Mouse (Mus musculus) naive thymus-derived CD4-positive, alpha-beta T cell, adult 2 months (primary cell): ENCODE measurements at regions not wholly inside any gene's neighbourhood (a gene's known extent, or its start where the extent isn't known, plus 50 kb on each side); places are given as distances from the start of the nearest gene placed in this dataset.

Source experiments
- DNase-seq: peaks from one replicate; pipeline ENCODE4 v3.0.0-alpha.2; 2011; ENCODE audit warnings: low read depth

DNA sequence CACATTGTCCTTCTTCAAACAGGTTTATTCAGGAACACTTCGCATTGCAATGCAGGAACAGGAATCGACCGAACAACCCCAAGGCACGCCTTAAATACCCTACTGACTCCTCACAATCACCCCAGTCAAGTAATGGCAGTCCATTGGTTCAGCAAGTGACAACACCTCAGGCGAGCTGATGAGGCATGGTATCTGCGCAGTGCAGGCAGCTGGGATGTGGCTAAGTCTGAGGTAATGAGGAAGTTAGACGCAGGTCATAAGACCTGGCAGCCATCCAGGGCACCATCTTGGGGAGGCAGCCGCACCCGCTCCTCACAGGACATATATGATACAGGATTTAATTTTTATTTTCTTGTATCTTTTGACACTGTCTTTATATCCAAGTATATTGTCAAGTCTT, 1251.6 kb downstream of the Basp1 start:
- DNase-seq = no peak

DNA sequence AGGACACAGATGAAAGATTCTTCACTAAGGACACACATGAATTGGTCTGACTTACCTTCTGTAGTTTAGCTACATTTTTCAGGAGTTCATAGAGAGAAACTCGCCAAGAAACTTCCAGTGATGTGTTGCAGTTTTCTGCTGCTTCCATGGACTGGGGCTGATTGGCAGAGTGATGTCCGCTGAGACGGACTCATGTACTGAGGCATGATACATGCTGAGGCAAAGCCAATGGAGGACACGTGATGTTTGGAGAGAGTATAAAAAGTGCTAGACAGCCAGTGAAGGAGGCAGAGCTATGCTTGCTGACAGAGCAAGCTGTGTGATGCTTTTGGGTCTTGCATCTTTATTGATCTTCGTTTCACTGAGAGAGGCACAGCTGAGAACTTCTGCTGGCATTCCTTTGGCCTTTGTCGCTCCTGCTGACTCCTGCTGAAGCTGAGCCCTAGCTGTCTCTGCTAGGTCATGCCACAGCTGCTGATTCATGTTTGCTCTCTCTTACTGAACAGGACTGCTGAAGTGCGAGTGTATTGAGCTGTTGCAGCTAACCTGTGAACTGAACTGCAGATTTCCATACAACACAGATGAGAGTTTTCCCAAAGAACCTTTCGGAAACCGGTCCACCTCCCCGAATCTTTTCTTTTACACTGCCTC, 1255.7 kb downstream of the Basp1 start:
- DNase-seq = no peak

DNA sequence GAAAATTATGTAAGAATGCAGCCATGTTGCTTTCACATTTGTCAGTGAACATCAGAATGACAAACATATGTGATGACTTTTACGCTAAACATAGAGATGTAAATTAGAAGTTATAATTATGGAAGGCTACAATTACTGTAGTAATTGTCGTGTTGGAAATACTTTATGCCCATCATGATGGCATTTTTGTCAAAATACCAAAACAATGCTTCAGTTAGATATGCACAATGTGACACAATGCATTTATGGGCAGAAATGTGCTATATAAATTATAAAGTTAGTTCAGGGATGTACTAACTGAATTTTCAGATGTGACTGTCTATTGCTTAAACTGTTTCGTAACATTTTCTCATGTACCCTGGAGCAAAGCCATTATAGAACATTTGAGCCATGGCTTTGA, 1259.3 kb downstream of the Basp1 start:
- DNase-seq = no peak

DNA sequence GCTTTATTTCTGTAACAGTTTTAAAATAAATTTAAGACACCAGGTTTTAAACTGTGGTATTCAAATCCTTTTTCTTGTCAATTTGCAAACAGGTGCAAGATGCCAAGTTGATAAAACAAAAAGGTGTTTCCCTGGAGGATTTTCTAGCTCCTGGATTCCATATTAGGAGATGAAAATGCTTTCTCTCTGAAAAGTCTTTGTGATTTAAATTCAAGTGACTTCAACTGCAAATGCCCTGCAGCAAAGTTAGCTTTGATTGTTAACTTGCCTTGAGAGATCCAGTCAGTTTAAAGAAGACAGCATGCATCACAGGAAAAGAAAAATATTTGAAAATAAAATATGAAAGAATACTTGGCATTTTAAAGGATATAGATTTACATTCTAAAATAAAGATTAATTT, 1289.3 kb downstream of the Basp1 start:
- no peak for DNase-seq

DNA sequence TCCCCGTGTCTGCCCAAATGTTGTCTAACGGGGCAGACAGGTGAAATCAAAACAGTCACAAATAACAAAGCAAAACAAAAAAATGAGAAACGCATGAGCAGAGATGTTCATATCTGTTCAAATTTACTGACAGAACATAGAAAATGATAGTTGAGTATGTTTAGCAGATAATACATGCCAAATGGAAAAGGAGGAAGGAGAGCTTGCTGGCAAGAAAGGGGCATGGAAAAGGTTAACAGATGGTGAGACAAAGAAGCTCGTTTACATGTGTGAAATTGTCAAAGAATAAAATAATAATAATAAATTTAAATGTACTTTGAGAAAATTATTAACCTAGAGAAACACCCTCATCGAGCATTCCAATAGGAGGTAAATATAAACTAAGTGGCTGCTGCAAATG, 1327.3 kb downstream of the Basp1 start:
- no peak for DNase-seq

DNA sequence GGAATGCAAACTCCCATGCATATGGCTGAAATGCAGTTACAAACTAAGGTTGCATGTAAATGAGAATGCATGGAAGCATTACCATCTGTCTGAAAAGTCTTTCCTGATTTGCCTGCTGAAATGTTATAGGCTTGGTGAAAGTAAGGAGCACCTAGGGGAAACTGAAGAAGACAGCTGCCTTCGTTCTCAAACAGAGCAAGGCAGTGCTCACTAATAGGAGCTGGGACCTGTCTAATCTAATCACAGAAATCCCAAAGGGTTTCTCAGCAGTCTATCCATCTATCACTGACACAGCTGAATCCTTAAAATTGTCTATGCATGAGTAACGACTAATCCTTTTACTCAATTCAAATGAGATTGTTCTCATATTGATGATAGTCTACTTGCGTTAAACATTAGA, 1360.4 kb downstream of the Basp1 start:
- no peak for DNase-seq

DNA sequence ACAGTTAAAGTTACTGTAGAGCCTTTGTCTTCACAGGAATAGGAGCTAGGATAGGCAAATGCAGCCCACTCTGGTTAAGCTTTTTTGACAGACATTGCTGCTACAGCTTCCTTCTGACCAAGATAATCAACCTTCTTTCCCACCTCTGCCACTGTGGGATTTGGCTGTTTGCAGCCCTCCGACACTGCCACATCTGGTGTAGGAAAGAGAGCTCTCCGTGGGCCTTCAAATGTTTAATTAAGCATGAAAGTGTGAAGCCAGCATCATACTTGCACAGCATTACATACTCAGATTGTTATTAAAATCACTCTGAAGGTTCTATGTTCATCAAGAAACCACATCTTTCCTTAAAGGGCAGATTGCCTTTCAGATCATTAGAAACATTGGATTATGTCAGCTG, 1372.7 kb downstream of the Basp1 start:
- no peak for DNase-seq

DNA sequence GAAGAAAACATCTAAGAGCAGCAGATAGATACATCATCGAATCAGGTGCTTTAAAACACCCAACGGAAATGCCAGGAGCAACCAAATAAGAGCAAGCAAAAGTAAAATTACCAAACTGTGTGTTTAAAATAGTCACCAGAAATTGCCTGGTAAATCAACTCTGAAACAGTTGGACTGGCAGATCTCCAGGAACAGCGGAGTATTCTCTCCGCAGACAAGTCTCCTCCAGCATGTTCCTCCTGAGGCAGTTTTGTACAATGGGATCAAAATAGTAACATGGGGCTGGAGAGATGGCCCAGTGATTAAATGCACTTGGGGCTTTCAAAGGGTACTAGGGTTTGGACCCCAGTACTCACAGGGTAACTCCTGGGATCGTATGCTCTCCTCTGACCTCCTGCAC, 1374.4 kb downstream of the Basp1 start:
- no peak for DNase-seq

DNA sequence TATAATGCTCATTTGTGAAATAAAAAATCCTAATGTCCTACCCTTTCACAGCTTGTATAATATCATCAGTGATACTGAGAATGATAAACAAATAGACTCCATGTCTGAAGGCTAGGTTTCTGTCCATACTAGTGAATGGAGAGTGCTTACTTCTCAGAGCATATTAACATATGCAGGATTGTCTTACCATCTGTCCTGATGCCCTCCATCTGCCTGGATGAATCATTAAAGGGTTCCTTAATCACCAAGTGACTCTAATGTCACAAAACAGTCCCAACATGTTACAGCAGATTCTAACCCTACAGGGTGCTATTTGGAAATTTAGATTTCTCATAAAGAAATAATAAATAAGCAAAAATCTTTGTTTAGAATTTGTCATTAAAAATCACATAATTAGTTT, 1391.4 kb downstream of the Basp1 start:
- no peak for DNase-seq

DNA sequence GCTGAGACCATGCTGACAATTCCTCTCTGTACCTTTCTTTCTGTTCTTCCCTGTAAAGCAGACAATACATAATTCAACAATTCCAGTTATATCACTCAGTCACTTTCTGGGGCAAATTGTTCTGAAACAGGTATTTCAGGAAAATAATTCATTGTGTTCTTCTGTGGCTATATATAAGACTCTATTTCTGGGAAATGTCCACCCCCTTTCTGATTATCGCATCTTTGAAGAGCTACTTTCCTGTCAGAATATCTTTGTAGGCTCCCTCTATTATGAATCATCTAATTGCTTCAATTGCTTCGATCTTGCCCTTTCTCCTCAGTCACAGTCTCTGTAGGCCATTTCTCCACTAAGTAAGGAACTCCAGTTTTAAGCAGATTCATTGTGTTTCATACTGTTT, 1408.9 kb downstream of the Basp1 start:
- DNase-seq = no peak

DNA sequence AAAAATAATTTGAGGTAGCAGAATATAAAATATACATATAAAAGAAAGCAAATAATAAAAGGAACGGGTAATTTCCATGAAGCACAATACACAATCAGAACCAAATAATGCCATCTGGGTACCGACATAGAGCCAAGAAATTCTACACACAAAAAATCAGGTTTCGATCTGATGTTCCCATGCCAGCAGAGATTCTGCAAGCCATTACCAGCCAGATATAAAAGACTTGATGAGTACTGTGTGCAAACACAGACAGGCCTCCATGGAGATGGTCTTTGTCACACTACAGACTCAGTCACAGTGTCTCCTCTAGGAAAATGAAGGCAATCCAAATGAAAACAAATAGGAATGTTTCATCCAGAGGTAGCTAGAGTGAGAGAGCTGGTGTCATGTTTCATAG, 1430.7 kb downstream of the Cdh18 start:
- DNase-seq = peak; percentile 0
